Mouse (Mus musculus) limb, embryonic 11.5 days (tissue): Measurements from ENCODE around the gene Slc16a13. TPM values are rescaled to one million over a fixed set of nuclear protein-coding genes. Genes with fewer than 3 reads are reported as not detected.

ENCODE experiments used
- ATAC-seq: fragments of 200-750 bp; cut with Nextera tagmentation; 2 replicates; pipeline ENCODE4 v1.8.0; 2017; ENCODE audit warnings: low read depth; ENCODE audit not compliant: insufficient number of reproducible peaks, low FRiP score, low TSS enrichment
- DNase-seq: peaks from one replicate; pipeline ENCODE4 v3.0.0-alpha.2; 2015; ENCODE audit warnings: low spot score
- H3K27ac ChIP-seq: fragments of 300-500 bp; sonication (generic); replicated peaks from 2 replicates; pipeline ENCODE4 v1.5.1; 2014; ENCODE audit warnings: low read depth, mild to moderate bottlenecking, low read length
- H3K27me3 ChIP-seq: fragments of 300-500 bp; sonication (generic); 2 replicates; pipeline ENCODE4 v1.6.1; 2014; ENCODE audit warnings: mild to moderate bottlenecking, low read length, mixed read lengths; ENCODE audit not compliant: control insufficient read depth, insufficient read depth
- H3K36me3 ChIP-seq: fragments of 300-500 bp; sonication (generic); 2 replicates; pipeline ENCODE4 v1.6.1; 2014; ENCODE audit warnings: mild to moderate bottlenecking, low read length, moderate library complexity, mixed read lengths; ENCODE audit not compliant: control insufficient read depth, insufficient read depth
- H3K4me1 ChIP-seq: fragments of 300-500 bp; sonication (generic); 2 replicates; pipeline ENCODE4 v1.6.1; 2014; ENCODE audit warnings: low read length, mixed read lengths; ENCODE audit not compliant: control insufficient read depth, insufficient read depth
- H3K4me2 ChIP-seq: fragments of 300-500 bp; sonication (generic); 2 replicates; pipeline ENCODE4 v1.6.1; 2014; ENCODE audit warnings: low read depth, mild to moderate bottlenecking, moderate library complexity; ENCODE audit not compliant: severe bottlenecking
- H3K4me3 ChIP-seq: fragments of 300-500 bp; sonication (generic); 2 replicates; pipeline ENCODE4 v1.5.1; 2014; ENCODE audit warnings: low read depth, low read length
- H3K9ac ChIP-seq: fragments of 300-500 bp; sonication (generic); 2 replicates; pipeline ENCODE4 v1.6.1; 2014; ENCODE audit warnings: mild to moderate bottlenecking, low read length
- H3K9me3 ChIP-seq: fragments of 300-500 bp; sonication (generic); 2 replicates; pipeline ENCODE4 v1.6.1; 2016; ENCODE audit warnings: low read length; ENCODE audit not compliant: control insufficient read depth
- WGBS: fragments of 180-500 bp; shearing (Covaris S2); extraction: QIAGEN DNeasy Blood & Tissue Kit; methylation state at CpG from one replicate; pipeline ENCODE4 v1.1.7; 2014; 5-methylcytosine and 5-hydroxymethylcytosine counted together
- polyA plus RNA-seq: library from polyadenylated mRNA; unstranded; fragments of >200 nt; fragmentation: Nextera tagmentation; extraction: Ambion mirVana; gene quantifications from 2 replicates; pipeline ENCODE4 v1.2.1, GENCODE M21; 2014

Gene Slc16a13
- polyA plus RNA-seq, 1 experiment from 2014 or later = 17.0 TPM

DNA sequence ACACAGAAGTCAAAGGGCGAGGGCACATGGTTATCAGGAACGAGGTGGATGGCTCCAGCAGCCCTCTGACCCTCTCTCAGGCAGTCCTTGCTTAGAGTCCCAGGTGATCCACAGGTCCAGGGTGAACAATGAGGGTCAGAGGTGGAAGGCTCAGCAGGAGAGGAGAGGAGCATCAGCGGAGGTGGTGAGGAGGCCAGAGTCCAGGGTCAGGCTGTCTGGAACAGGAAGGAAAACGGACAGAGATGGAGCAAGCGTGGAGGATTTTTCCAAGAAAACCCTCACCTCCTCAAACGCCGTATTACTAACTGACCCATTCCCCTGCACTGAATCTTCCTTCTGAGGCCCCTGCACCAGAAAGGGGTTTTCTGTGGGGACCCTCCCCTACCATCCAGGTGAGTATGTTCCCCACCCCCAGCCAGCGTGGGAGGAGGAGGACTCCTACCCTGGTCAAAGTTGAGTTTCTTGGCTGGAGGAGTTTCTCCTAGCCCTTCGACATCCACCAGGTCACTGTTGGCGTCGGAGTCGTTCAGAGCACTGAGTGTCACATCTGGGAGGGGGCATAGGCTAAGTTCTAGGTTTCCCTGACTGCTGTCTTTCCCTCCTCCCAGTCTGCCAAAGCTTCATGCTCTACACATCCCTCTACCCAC lies 14.5 kb upstream of the Slc16a13 start:
- peaks cover 7% of the 10 kb centered on the region; the same call in 1 of the 2 replicates for H3K36me3 ChIP-seq
- no peak overlapping the region for H3K27ac ChIP-seq
- no peak overlapping the region for H3K4me3 ChIP-seq
- H3K27me3 ChIP-seq = no peaks in the 10 kb centered on the region; the same call in 1 of the 2 replicates
- H3K9ac ChIP-seq = no peak overlapping the region
- DNase-seq (no peak), ATAC-seq (no peak)
- 93% methylated on average over 12 of the region's 12 CpGs for whole genome bisulfite sequencing
- peaks cover 25% of the 10 kb centered on the region for H3K4me1 ChIP-seq
- no peaks in the 10 kb centered on the region for H3K9me3 ChIP-seq
- H3K4me2 ChIP-seq = no peak overlapping the region

GRCm38 (mm10) chr11:70234497-70234896 lies 13.6 kb upstream of the Slc16a13 start:
- H3K36me3 ChIP-seq = peaks cover 7% of the 10 kb centered on the region; the same call in 1 of the 2 replicates
- H3K4me1 ChIP-seq = peaks cover 26% of the 10 kb centered on the region
- H3K4me2 ChIP-seq = no peak overlapping the region
- no peak overlapping the region for H3K9ac ChIP-seq
- H3K9me3 ChIP-seq = no peaks in the 10 kb centered on the region
- no peak for ATAC-seq
- DNase-seq = no peak
- 92% methylated on average over 8 of the region's 8 CpGs for WGBS
- H3K27me3 ChIP-seq = peaks cover 9% of the 10 kb centered on the region
- H3K27ac ChIP-seq = no peak overlapping the region
- no peak overlapping the region for H3K4me3 ChIP-seq

DNA sequence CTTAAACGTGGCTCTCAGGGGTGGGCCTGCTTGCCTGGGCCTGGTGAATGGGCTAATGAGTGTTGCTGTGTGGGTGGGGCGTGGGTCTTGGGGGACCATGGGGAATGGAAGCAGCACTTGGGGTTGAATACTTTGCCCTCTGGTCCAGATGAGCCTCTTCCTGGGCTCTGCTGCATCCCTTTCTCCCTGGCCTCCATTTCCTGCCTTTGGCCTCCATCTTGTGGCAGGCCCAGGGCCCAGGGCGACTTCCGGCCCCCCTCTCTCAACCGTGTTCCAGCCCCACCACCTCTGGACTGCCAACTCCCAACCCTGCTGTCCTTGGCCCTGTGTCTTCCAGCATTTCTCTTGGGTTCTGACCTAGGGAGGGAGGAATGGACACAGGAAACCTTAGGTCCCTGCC lies 13.2 kb upstream of the Slc16a13 start:
- Histone ChIP-seq H3K36me3 (peaks cover 7% of the 10 kb centered on the region; the same call in 1 of the 2 replicates), H3K27ac (no peak overlapping the region), H3K4me1 (peaks cover 29% of the 10 kb centered on the region), H3K4me2 (no peak overlapping the region), H3K4me3 (no peak overlapping the region), H3K9ac (no peak overlapping the region), H3K9me3 (no peaks in the 10 kb centered on the region), H3K27me3 (peaks cover 13% of the 10 kb centered on the region)
- 70% methylated on average over 5 of the region's 5 CpGs for WGBS
- DNase-seq (no peak), ATAC-seq (no peak)

GRCm38 (mm10) chr11:70233016-70233415 lies 12.2 kb upstream of the Slc16a13 start:
- Histone ChIP-seq H3K4me2 (peak overlapping the region; percentile 61), H3K27me3 (peaks cover 23% of the 10 kb centered on the region), H3K4me1 (peaks cover 23% of the 10 kb centered on the region), H3K4me3 (peak overlapping the region; percentile 28; the same call in 1 of the 2 replicates), H3K27ac (no peak overlapping the region; the same call in 1 of the 2 replicates), H3K9me3 (no peaks in the 10 kb centered on the region), H3K9ac (peak overlapping the region; percentile 67), H3K36me3 (peaks cover 7% of the 10 kb centered on the region; the same call in 1 of the 2 replicates)
- DNase-seq = no peak
- ATAC-seq = no peak
- 39% methylated on average over 8 of the region's 8 CpGs for WGBS

DNA sequence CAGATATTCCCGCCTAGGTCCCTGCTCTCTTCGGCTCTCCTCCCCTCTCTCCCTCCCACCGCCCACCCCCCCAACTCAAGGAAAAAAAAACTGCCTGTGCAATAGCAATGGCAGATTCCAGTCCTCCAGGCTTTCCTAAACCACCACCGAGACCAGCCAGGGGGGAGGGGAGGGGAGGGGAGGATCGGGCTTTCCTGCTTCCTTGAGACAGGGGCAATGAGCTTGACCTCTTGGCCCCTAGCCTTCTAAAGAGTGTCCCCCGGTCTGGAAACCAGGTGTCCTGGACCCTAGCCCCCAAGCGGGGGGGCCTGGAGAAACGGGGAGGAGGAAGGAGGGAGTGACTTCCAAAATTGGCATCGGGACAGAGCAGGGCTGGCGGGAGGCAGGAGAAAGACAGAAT lies 11.7 kb upstream of the Slc16a13 start:
- Histone ChIP-seq H3K9ac (peak overlapping the region; percentile 67), H3K4me2 (peak overlapping the region; percentile 61), H3K4me1 (peaks cover 23% of the 10 kb centered on the region), H3K9me3 (no peaks in the 10 kb centered on the region), H3K36me3 (peaks cover 7% of the 10 kb centered on the region; the same call in 1 of the 2 replicates), H3K27ac (no peak overlapping the region; the same call in 1 of the 2 replicates), H3K27me3 (peaks cover 28% of the 10 kb centered on the region), H3K4me3 (peak overlapping the region; percentile 28)
- ATAC-seq (no peak), DNase-seq (peak; percentile 80)
- 6% methylated on average over 9 of the region's 10 CpGs for WGBS

- H3K4me2 ChIP-seq = peak overlapping the region; percentile 37; the same call in 1 of the 2 replicates
- no peaks in the 10 kb centered on the region for H3K9me3 ChIP-seq
- peak; percentile 27; the same call in 1 of the 2 replicates for ATAC-seq
- WGBS = 2% methylated on average over 32 of the region's 32 CpGs
- H3K4me1 ChIP-seq = peaks cover 20% of the 10 kb centered on the region
- peaks cover 7% of the 10 kb centered on the region; the same call in 1 of the 2 replicates for H3K36me3 ChIP-seq
- peaks cover 51% of the 10 kb centered on the region for H3K27me3 ChIP-seq
- DNase-seq = peak; percentile 94
- H3K4me3 ChIP-seq = peak overlapping the region; percentile 21; the same call in 1 of the 2 replicates
- H3K27ac ChIP-seq = no peak overlapping the region
- no peak overlapping the region for H3K9ac ChIP-seq
Measured at GRCm38 (mm10) chr11:70230239-70230727, 9.4 kb upstream of the Slc16a13 start.

- peak within 1 kb of the TSS; percentile 21 for H3K4me3 ChIP-seq
- H3K4me1 ChIP-seq = peaks cover 20% of the 10 kb centered on the region
- peaks cover 55% of the 10 kb centered on the region for H3K27me3 ChIP-seq
- no peak within 1 kb of the TSS for H3K27ac ChIP-seq
- H3K9me3 ChIP-seq = no peaks in the 10 kb centered on the region
- WGBS = 3% methylated on average over 39 of the region's 39 CpGs
- H3K4me2 ChIP-seq = peak within 1 kb of the TSS; percentile 37
- H3K36me3 ChIP-seq = peaks cover 3% of the 10 kb centered on the region; the same call in 1 of the 2 replicates
- DNase-seq = no peak
- peak within 1 kb of the TSS; percentile 17; the same call in 1 of the 2 replicates for H3K9ac ChIP-seq
- no peak for ATAC-seq
Measured at GRCm38 (mm10) chr11:70229260-70230010, 8.6 kb upstream of the Slc16a13 start, which contains the start of gene Bcl6b. Gene Bcl6b, minus strand, starts transcription at chr11:70229798.

DNA sequence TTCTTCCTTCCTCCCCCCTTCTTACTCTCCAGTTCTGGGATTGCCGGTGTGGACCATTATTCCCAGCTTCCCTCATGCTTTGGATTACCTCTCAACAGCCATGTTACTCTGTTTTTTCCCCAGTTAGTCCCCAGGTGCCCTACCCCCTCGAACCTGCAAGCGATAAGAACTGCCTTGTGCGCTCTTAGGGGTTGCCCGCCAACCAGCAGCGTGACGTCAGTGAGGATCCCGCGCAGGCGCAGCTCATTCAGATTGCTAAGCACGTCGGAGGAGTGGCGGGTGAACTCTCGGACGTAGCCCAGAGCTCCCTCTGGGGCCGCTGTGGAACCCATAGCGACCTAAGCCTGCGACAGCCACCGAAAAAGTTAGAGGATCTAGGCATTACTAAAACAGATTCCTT lies 8.0 kb upstream of the Slc16a13 start:
- Histone ChIP-seq H3K4me2 (peak overlapping the region; percentile 37), H3K27ac (no peak overlapping the region), H3K9ac (no peak overlapping the region; the same call in 1 of the 2 replicates), H3K9me3 (no peaks in the 10 kb centered on the region), H3K4me3 (peak overlapping the region; percentile 21), H3K4me1 (peaks cover 20% of the 10 kb centered on the region), H3K27me3 (peaks cover 55% of the 10 kb centered on the region), H3K36me3 (no peaks in the 10 kb centered on the region)
- DNase-seq = peak; percentile 82
- WGBS = 1% methylated on average over 19 of the region's 19 CpGs
- no peak for ATAC-seq
